24 mouse cellular contexts compared by ENCODE assay signal in the genomic region with DNA sequence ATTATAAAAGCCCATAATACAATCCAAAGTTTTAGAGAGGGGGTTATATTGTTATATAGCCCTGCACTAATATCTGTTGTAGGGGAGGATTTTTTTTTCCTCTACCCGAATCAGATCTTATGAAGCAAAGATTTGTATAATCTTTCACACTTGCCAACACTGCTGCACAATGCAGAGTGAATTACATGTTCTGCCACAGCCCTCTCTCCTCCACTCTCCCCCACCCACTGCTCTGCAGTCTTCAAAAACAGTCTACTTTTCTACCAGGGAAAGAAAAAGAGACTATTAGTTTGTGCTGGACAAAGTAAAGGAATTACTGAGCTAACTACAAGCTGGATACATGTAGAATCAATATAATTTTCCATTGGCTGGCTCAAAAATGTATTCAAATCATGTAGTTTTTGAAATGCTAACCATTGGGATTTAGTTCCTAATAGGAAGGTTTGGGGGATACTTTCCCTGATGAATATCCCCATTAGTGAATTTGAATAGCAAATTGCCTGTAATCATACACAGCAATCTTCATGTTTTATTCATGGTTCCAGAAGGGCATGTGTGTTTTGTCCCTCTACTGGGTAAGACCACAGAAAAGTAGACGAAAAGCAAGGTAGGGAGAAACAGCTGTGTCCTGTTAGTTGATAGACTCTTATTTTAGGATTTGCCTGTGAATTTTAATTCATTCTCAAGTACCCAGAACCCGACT. TPM values are rescaled to one million over a fixed set of nuclear protein-coding genes. Genes with fewer than 3 reads are reported as not detected.
"Had no signal": no experiment of that assay in that cellular context is flagged by ENCODE, and none has a peak within 500 bp of the region (broad histone marks: within the 10 kb centered on the region; RNA-seq: fewer than 3 reads in every experiment).

No protein-coding gene starts in this region.

- H3K4me2 ChIP-seq: limb, embryonic 12.5 days; limb, embryonic 15.5 days; liver, embryonic 11.5 days; lung, embryonic 14.5 days; midbrain, embryonic 12.5 days; midbrain, embryonic 15.5 days; neural tube, embryonic 12.5 days; neural tube, embryonic 15.5 days had no signal

- H3K9me3 ChIP-seq: limb, embryonic 12.5 days; limb, embryonic 15.5 days; midbrain, embryonic 12.5 days; midbrain, embryonic 15.5 days; neural tube, embryonic 12.5 days; neural tube, embryonic 15.5 days had no signal

- H3K9ac ChIP-seq: limb, embryonic 12.5 days; limb, embryonic 15.5 days; liver, embryonic 14.5 days; liver, postnatal 0 days; lung, embryonic 14.5 days; midbrain, embryonic 12.5 days; midbrain, embryonic 15.5 days; neural tube, embryonic 12.5 days; neural tube, embryonic 15.5 days had no signal

- ATAC-seq: liver, postnatal 0 days; lung, postnatal 0 days; midbrain, embryonic 15.5 days had no signal

- H3K27me3 ChIP-seq: limb, embryonic 12.5 days; limb, embryonic 15.5 days; midbrain, embryonic 12.5 days; midbrain, embryonic 15.5 days; neural tube, embryonic 12.5 days; neural tube, embryonic 15.5 days had no signal

- H3K36me3 ChIP-seq: limb, embryonic 12.5 days; limb, embryonic 15.5 days; midbrain, embryonic 12.5 days; midbrain, embryonic 15.5 days; neural tube, embryonic 12.5 days; neural tube, embryonic 15.5 days had no signal

- H3K4me1 ChIP-seq: limb, embryonic 15.5 days; neural tube, embryonic 12.5 days had no signal

- H3K4me3 ChIP-seq: left cerebral cortex, adult 2 months; limb, embryonic 12.5 days; limb, embryonic 15.5 days; midbrain, embryonic 12.5 days; midbrain, embryonic 15.5 days; neural tube, embryonic 12.5 days; neural tube, embryonic 15.5 days had no signal

- H3K27ac ChIP-seq: kidney, postnatal 0 days; left cerebral cortex, adult 2 months; limb, embryonic 12.5 days; limb, embryonic 15.5 days; liver, embryonic 14.5 days; macrophage; midbrain, embryonic 12.5 days; midbrain, embryonic 15.5 days; neural tube, embryonic 12.5 days; neural tube, embryonic 15.5 days; stomach, postnatal 0 days had no signal

- DNase-seq: kidney, postnatal 25 days; layer of hippocampus, postnatal 36 days; liver, postnatal 0 days; lung, embryonic 14.5 days; right cerebral cortex, adult 18-20 months; right cerebral cortex, postnatal 14 days; right cerebral cortex, postnatal 4 days; thymus, adult 2 months; thymus, postnatal 14 days had no signal

RNA-seq across cellular contexts. Expression of gene 1700020N01Rik, which starts 49.2 kb away (rescaled TPM):
- polyA plus RNA-seq: large intestine, adult 2 months; limb, embryonic 12.5 days; limb, embryonic 15.5 days; liver, embryonic 11.5 days; liver, embryonic 14.5 days; lung, embryonic 14.5 days; macrophage; midbrain, embryonic 12.5 days; midbrain, embryonic 15.5 days; neural tube, embryonic 12.5 days; neural tube, embryonic 15.5 days; stomach, embryonic 14.5 days; stomach, postnatal 0 days had no signal
